Mouse (Mus musculus) neural tube, embryonic 12.5 days (tissue): ENCODE data around the gene Phykpl. TPM values are rescaled to one million over a fixed set of nuclear protein-coding genes. Genes with fewer than 3 reads are reported as not detected.
A peak's percentile ranks its signal among the peaks of the same experiment; 100 is the strongest.

Experiments used
- ATAC-seq: fragments of 200-750 bp; cut with Nextera tagmentation; 2 replicates; pipeline ENCODE4 v1.8.0; 2017; ENCODE audit warnings: low read depth, mild to moderate bottlenecking, moderate TSS enrichment, moderate library complexity; ENCODE audit not compliant: low FRiP score
- H3K27ac ChIP-seq: fragments of 300-500 bp; sonication (generic); 2 replicates; pipeline ENCODE4 v1.5.1; 2016
- H3K27me3 ChIP-seq: fragments of 300-500 bp; sonication (generic); replicated peaks from 2 replicates; pipeline ENCODE4 v1.6.1; 2016; ENCODE audit warnings: mild to moderate bottlenecking
- H3K36me3 ChIP-seq: fragments of 300-500 bp; sonication (generic); 2 replicates; pipeline ENCODE4 v1.6.1; 2016; ENCODE audit warnings: mild to moderate bottlenecking
- H3K4me1 ChIP-seq: fragments of 300-500 bp; sonication (generic); 2 replicates; pipeline ENCODE4 v1.6.1; 2016
- H3K4me2 ChIP-seq: fragments of 300-500 bp; sonication (generic); replicated peaks from 2 replicates; pipeline ENCODE4 v1.6.1; 2016; ENCODE audit warnings: mild to moderate bottlenecking
- H3K4me3 ChIP-seq: fragments of 300-500 bp; sonication (generic); 2 replicates; pipeline ENCODE4 v1.5.1; 2016
- H3K9ac ChIP-seq: fragments of 300-500 bp; sonication (generic); 2 replicates; pipeline ENCODE4 v1.6.1; 2016; ENCODE audit warnings: mild to moderate bottlenecking
- H3K9me3 ChIP-seq: fragments of 300-500 bp; sonication (generic); 2 replicates; pipeline ENCODE4 v1.6.1; 2016; ENCODE audit warnings: mild to moderate bottlenecking
- WGBS: fragments of 180-500 bp; shearing (Covaris S2); methylation state at CpG from one replicate; pipeline ENCODE4 v1.1.7; 2016; 5-methylcytosine and 5-hydroxymethylcytosine counted together
- polyA plus RNA-seq: library from polyadenylated mRNA; unstranded; fragments of >200 nt; fragmentation: Nextera tagmentation; extraction: Ambion mirVana; gene quantifications from 2 replicates; pipeline ENCODE4 v1.2.1, GENCODE M21; 2016

Gene Phykpl
- polyA plus RNA-seq, 1 experiment from 2014 or later: 14.4 TPM

GRCm38 (mm10) chr11:51563276-51563675, 21.3 kb upstream of the Phykpl start:
- 87% methylated on average over 1 of the region's 1 CpGs for WGBS
- no peak overlapping the region for H3K4me3 ChIP-seq
- no peak overlapping the region for H3K4me2 ChIP-seq
- H3K9me3 ChIP-seq: 0 out of 2 replicates have a peak, but pooled peaks cover 4% of the 10 kb centered on the region
- H3K9ac ChIP-seq: no peak overlapping the region
- no peaks in the 10 kb centered on the region for H3K27me3 ChIP-seq
- H3K36me3 ChIP-seq: no peaks in the 10 kb centered on the region
- H3K27ac ChIP-seq: no peak overlapping the region
- ATAC-seq: no peak
- no peaks in the 10 kb centered on the region for H3K4me1 ChIP-seq

- Histone ChIP-seq H3K36me3 (no peaks in the 10 kb centered on the region), H3K9me3 (0 out of 2 replicates have a peak, but pooled peaks cover 4% of the 10 kb centered on the region), H3K9ac (no peak overlapping the region), H3K4me1 (no peaks in the 10 kb centered on the region), H3K27ac (no peak overlapping the region), H3K4me3 (no peak overlapping the region), H3K27me3 (no peaks in the 10 kb centered on the region), H3K4me2 (no peak overlapping the region)
- 26% methylated on average over 3 of the region's 3 CpGs for WGBS
- no peak for ATAC-seq
These were observed 19.5 kb upstream of the Phykpl start for GRCm38 (mm10) chr11:51565062-51565461.

- WGBS: 91% methylated on average over 6 of the region's 6 CpGs
- Histone ChIP-seq H3K4me1 (no peaks in the 10 kb centered on the region), H3K4me2 (no peak overlapping the region), H3K27ac (no peak overlapping the region), H3K9me3 (0 out of 2 replicates have a peak, but pooled peaks cover 4% of the 10 kb centered on the region), H3K36me3 (no peaks in the 10 kb centered on the region), H3K4me3 (no peak overlapping the region), H3K9ac (no peak overlapping the region), H3K27me3 (no peaks in the 10 kb centered on the region)
- no peak for ATAC-seq
These were observed 18.6 kb upstream of the Phykpl start for GRCm38 (mm10) chr11:51565951-51566350.

GRCm38 (mm10) chr11:51568801-51569200, 15.8 kb upstream of the Phykpl start:
- H3K9ac ChIP-seq: no peak overlapping the region
- H3K4me3 ChIP-seq: no peak overlapping the region
- no peaks in the 10 kb centered on the region for H3K27me3 ChIP-seq
- WGBS: 85% methylated on average over 4 of the region's 4 CpGs
- no peaks in the 10 kb centered on the region for H3K36me3 ChIP-seq
- H3K9me3 ChIP-seq: 0 out of 2 replicates have a peak, but pooled peaks cover 4% of the 10 kb centered on the region
- H3K27ac ChIP-seq: no peak overlapping the region
- no peak overlapping the region for H3K4me2 ChIP-seq
- no peak for ATAC-seq
- H3K4me1 ChIP-seq: no peaks in the 10 kb centered on the region

- Histone ChIP-seq H3K9me3 (no peaks in the 10 kb centered on the region), H3K4me2 (no peak overlapping the region), H3K4me3 (no peak overlapping the region), H3K27ac (no peak overlapping the region), H3K27me3 (no peaks in the 10 kb centered on the region), H3K4me1 (peaks cover 5% of the 10 kb centered on the region; the same call in 1 of the 2 replicates), H3K36me3 (no peaks in the 10 kb centered on the region), H3K9ac (no peak overlapping the region)
- no peak for ATAC-seq
- WGBS: 76% methylated on average over 4 of the region's 4 CpGs
These were observed 8.1 kb upstream of the Phykpl start for GRCm38 (mm10) chr11:51576454-51576853.

GRCm38 (mm10) chr11:51577587-51577986, 7.0 kb upstream of the Phykpl start:
- Histone ChIP-seq H3K4me3 (no peak overlapping the region), H3K4me1 (peaks cover 5% of the 10 kb centered on the region; the same call in 1 of the 2 replicates), H3K27me3 (no peaks in the 10 kb centered on the region), H3K36me3 (no peaks in the 10 kb centered on the region), H3K9ac (no peak overlapping the region), H3K9me3 (no peaks in the 10 kb centered on the region), H3K27ac (no peak overlapping the region), H3K4me2 (no peak overlapping the region)
- ATAC-seq: no peak
- 87% methylated on average over 7 of the region's 7 CpGs for WGBS

GRCm38 (mm10) chr11:51579024-51579423, 5.5 kb upstream of the Phykpl start:
- no peak overlapping the region for H3K4me3 ChIP-seq
- WGBS: 66% methylated on average over 4 of the region's 4 CpGs
- ATAC-seq: no peak
- no peak overlapping the region for H3K27ac ChIP-seq
- H3K4me1 ChIP-seq: peaks cover 17% of the 10 kb centered on the region; the same call in 1 of the 2 replicates
- no peaks in the 10 kb centered on the region for H3K9me3 ChIP-seq
- no peaks in the 10 kb centered on the region for H3K27me3 ChIP-seq
- no peak overlapping the region for H3K4me2 ChIP-seq
- H3K9ac ChIP-seq: no peak overlapping the region
- no peaks in the 10 kb centered on the region for H3K36me3 ChIP-seq

GRCm38 (mm10) chr11:51582713-51583112, 1.8 kb upstream of the Phykpl start:
- no peaks in the 10 kb centered on the region for H3K27me3 ChIP-seq
- no peak overlapping the region for H3K4me3 ChIP-seq
- H3K36me3 ChIP-seq: peaks cover 14% of the 10 kb centered on the region
- H3K9ac ChIP-seq: no peak overlapping the region
- H3K27ac ChIP-seq: no peak overlapping the region
- 24% methylated on average over 8 of the region's 8 CpGs for WGBS
- ATAC-seq: no peak
- H3K4me1 ChIP-seq: peaks cover 26% of the 10 kb centered on the region
- H3K4me2 ChIP-seq: no peak overlapping the region
- no peaks in the 10 kb centered on the region for H3K9me3 ChIP-seq

- peaks cover 25% of the 10 kb centered on the region for H3K36me3 ChIP-seq
- peak overlapping the region; percentile 83 for H3K9ac ChIP-seq
- peak; percentile 13 for ATAC-seq
- H3K9me3 ChIP-seq: no peaks in the 10 kb centered on the region
- peaks cover 26% of the 10 kb centered on the region for H3K4me1 ChIP-seq
- no peaks in the 10 kb centered on the region for H3K27me3 ChIP-seq
- peak overlapping the region; percentile 75 for H3K27ac ChIP-seq
- 22% methylated on average over 9 of the region's 9 CpGs for WGBS
- H3K4me2 ChIP-seq: peak overlapping the region; percentile 84
- peak overlapping the region; percentile 65 for H3K4me3 ChIP-seq
These were observed 513 bp upstream of the Phykpl start for GRCm38 (mm10) chr11:51584057-51584430.

GRCm38 (mm10) chr11:51585608-51586252, 1.2 kb downstream of the Phykpl start:
- Histone ChIP-seq H3K4me2 (peak overlapping the region; percentile 84), H3K36me3 (peaks cover 41% of the 10 kb centered on the region), H3K27ac (peak overlapping the region; percentile 70; the same call in 1 of the 2 replicates), H3K9ac (peak overlapping the region; percentile 83), H3K4me3 (peak overlapping the region; percentile 65), H3K27me3 (no peaks in the 10 kb centered on the region), H3K9me3 (no peaks in the 10 kb centered on the region), H3K4me1 (peaks cover 26% of the 10 kb centered on the region)
- 67% methylated on average over 8 of the region's 8 CpGs for WGBS
- peak; percentile 25; the same call in 1 of the 2 replicates for ATAC-seq

GRCm38 (mm10) chr11:51586411-51586810, 1.9 kb downstream of the Phykpl start:
- H3K27me3 ChIP-seq: no peaks in the 10 kb centered on the region
- H3K9ac ChIP-seq: no peak overlapping the region
- H3K9me3 ChIP-seq: no peaks in the 10 kb centered on the region
- H3K4me3 ChIP-seq: no peak overlapping the region
- ATAC-seq: no peak
- WGBS: 95% methylated on average over 13 of the region's 13 CpGs
- no peak overlapping the region; the same call in 1 of the 2 replicates for H3K27ac ChIP-seq
- H3K4me2 ChIP-seq: no peak overlapping the region
- H3K36me3 ChIP-seq: peaks cover 48% of the 10 kb centered on the region
- peaks cover 26% of the 10 kb centered on the region for H3K4me1 ChIP-seq

GRCm38 (mm10) chr11:51587059-51587458, 2.5 kb downstream of the Phykpl start:
- no peak for ATAC-seq
- H3K4me3 ChIP-seq: no peak overlapping the region
- no peaks in the 10 kb centered on the region for H3K9me3 ChIP-seq
- no peak overlapping the region for H3K9ac ChIP-seq
- no peak overlapping the region for H3K4me2 ChIP-seq
- peaks cover 26% of the 10 kb centered on the region for H3K4me1 ChIP-seq
- no peaks in the 10 kb centered on the region for H3K27me3 ChIP-seq
- H3K36me3 ChIP-seq: peaks cover 54% of the 10 kb centered on the region
- H3K27ac ChIP-seq: no peak overlapping the region
- 100% methylated on average over 1 of the region's 1 CpGs for WGBS

GRCm38 (mm10) chr11:51588833-51589232, 4.3 kb downstream of the Phykpl start:
- no peak for ATAC-seq
- 97% methylated on average over 3 of the region's 3 CpGs for WGBS
- Histone ChIP-seq H3K4me1 (peaks cover 16% of the 10 kb centered on the region), H3K27me3 (no peaks in the 10 kb centered on the region), H3K4me3 (no peak overlapping the region), H3K9ac (no peak overlapping the region), H3K36me3 (peaks cover 72% of the 10 kb centered on the region), H3K9me3 (no peaks in the 10 kb centered on the region), H3K27ac (no peak overlapping the region), H3K4me2 (no peak overlapping the region)
